Mouse (Mus musculus): ENCODE results near the gene Stard3nl. TPM values are rescaled to one million over a fixed set of nuclear protein-coding genes. Genes with fewer than 3 reads are reported as not detected.
"Not testable (repeated sequence)": the region's sequence is repeated elsewhere in the genome, so short reads cannot be mapped to it uniquely, and the experiment has no call there.

Gene Stard3nl
- total RNA-seq, 2 experiments from 2014 or later: 11.8 to 15.2 TPM

GRCm38 (mm10) chr13:19385226-19385625 is 10.4 kb downstream of the Stard3nl start:
- DNase-seq: no peak

- DNase-seq: no peak
Measured at GRCm38 (mm10) chr13:19381112-19381828, 14.3 kb downstream of the Stard3nl start.

- DNase-seq: no peak
Measured at GRCm38 (mm10) chr13:19379313-19379712, 16.3 kb downstream of the Stard3nl start.

GRCm38 (mm10) chr13:19372133-19372729 is 23.4 kb downstream of the Stard3nl start:
- DNase-seq: no peak

GRCm38 (mm10) chr13:19368817-19369216 is 26.8 kb downstream of the Stard3nl start:
- DNase-seq: no peak

GRCm38 (mm10) chr13:19367536-19367935 is 28.1 kb downstream of the Stard3nl start:
- no peak for DNase-seq

GRCm38 (mm10) chr13:19366866-19367265 is 28.7 kb downstream of the Stard3nl start:
- no peak for DNase-seq

GRCm38 (mm10) chr13:19365596-19365995 is 30.0 kb downstream of the Stard3nl start:
- DNase-seq: peak; percentile 44

GRCm38 (mm10) chr13:19364245-19364772 is 31.3 kb downstream of the Stard3nl start:
- DNase-seq: peak; percentile 45

- DNase-seq: no peak
Measured at GRCm38 (mm10) chr13:19362358-19362757, 33.2 kb downstream of the Stard3nl start.

GRCm38 (mm10) chr13:19358027-19358426 is 37.6 kb downstream of the Stard3nl start:
- no peak for DNase-seq

GRCm38 (mm10) chr13:19357301-19357700 is 38.3 kb downstream of the Stard3nl start:
- DNase-seq: no peak

GRCm38 (mm10) chr13:19356720-19357119 is 38.9 kb downstream of the Stard3nl start:
- no peak for DNase-seq

GRCm38 (mm10) chr13:19356120-19356519 is 39.5 kb downstream of the Stard3nl start:
- DNase-seq: no peak

- DNase-seq: no peak
Measured at GRCm38 (mm10) chr13:19352795-19353194, 42.8 kb downstream of the Stard3nl start.

- DNase-seq: not testable (repeated sequence)
Measured at GRCm38 (mm10) chr13:19340356-19340755, 55.2 kb downstream of the Stard3nl start.

- DNase-seq: not testable (repeated sequence)
Measured at GRCm38 (mm10) chr13:19336310-19336709, 59.3 kb downstream of the Stard3nl start.

Other genes starting within 250 kb of the Stard3nl start
- 10 to 100 TPM; 54.0 to 55.1 TPM for gene Epdr1, start 224.1 kb upstream of the Stard3nl start, total RNA-seq (2021)
- gene Sfrp4, start 227.3 kb upstream of the Stard3nl start, total RNA-seq (2021): 10 to 100 TPM; 19.9 to 40.5 TPM